Mouse (Mus musculus) lung, adult 2 months (tissue): ENCODE results near the gene Ddx54.

ENCODE experiments used
- CTCF ChIP-seq: fragments of 200-500 bp; IDR thresholded peaks from 2 replicates; pipeline ENCODE4 v1.5.1; 2011; ENCODE audit warnings: mild to moderate bottlenecking, low read length, control low read depth; ENCODE audit not compliant: insufficient read depth
- POLR2A ChIP-seq: fragments of 200-500 bp; IDR thresholded peaks from 2 replicates; pipeline ENCODE4 v1.6.1; 2011; ENCODE audit warnings: low read depth, mild to moderate bottlenecking, control low read depth, low read length, borderline replicate concordance; ENCODE audit errors: extremely low read depth

DNA sequence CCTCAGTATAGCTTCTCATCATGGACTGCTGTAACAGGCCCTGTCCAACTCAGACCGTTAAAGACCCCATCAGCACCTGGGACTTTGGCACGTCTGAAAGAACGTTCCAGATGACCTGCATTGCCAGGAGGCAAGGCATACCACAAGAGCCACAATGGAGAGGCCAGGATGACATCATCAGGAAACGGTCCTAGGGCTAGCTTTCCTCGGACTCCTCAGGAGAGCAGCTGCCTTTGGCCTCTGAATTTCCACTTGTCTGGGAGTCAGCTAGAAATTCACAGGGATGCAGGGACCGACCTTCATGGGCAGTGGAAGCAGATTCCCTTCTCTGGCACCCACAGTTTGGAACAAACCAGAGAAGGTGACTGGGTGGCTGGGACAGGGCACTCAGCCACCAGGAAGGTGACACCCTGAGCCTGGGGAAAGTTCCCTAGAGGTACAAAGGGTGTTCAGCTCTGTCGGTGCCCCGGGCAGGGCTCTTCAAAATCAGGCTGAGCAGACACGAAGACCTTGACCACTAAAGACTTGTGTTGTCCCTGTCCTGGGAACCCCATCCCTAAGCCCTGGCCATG, 45.8 kb upstream of the Ddx54 start:
- TF ChIP-seq CTCF (no peak), POLR2A (no peak)
